Mouse (Mus musculus) liver, embryonic 15.5 days (tissue): ENCODE measurements at regions not wholly inside any gene's neighbourhood (a gene's known extent, or its start where the extent isn't known, plus 50 kb on each side); places are given as distances from the start of the nearest gene placed in this dataset.
"Not testable (repeated sequence)": the region's sequence is repeated elsewhere in the genome, so short reads cannot be mapped to it uniquely, and the experiment has no call there.

ENCODE experiments used
- ATAC-seq: fragments of 200-750 bp; cut with Nextera tagmentation; 2 replicates; pipeline ENCODE4 v1.8.0; 2017; ENCODE audit warnings: moderate number of reproducible peaks, mild to moderate bottlenecking, moderate library complexity; ENCODE audit not compliant: insufficient read depth
- H3K27ac ChIP-seq: fragments of 300-500 bp; sonication (generic); replicated peaks from 2 replicates; pipeline ENCODE4 v1.5.1; 2015; ENCODE audit warnings: mild to moderate bottlenecking, inconsistent platforms
- H3K27me3 ChIP-seq: fragments of 300-500 bp; sonication (generic); 2 replicates; pipeline ENCODE4 v1.6.1; 2015; ENCODE audit warnings: mild to moderate bottlenecking, inconsistent platforms
- H3K36me3 ChIP-seq: fragments of 300-500 bp; sonication (generic); replicated peaks from 2 replicates; pipeline ENCODE4 v1.6.1; 2015; ENCODE audit warnings: moderate library complexity, mild to moderate bottlenecking, inconsistent platforms
- H3K4me1 ChIP-seq: fragments of 300-500 bp; sonication (generic); replicated peaks from 2 replicates; pipeline ENCODE4 v1.6.1; 2015; ENCODE audit warnings: inconsistent platforms
- H3K4me2 ChIP-seq: fragments of 300-500 bp; sonication (generic); 2 replicates; pipeline ENCODE4 v1.6.1; 2015; ENCODE audit warnings: moderate library complexity, mild to moderate bottlenecking, inconsistent platforms
- H3K4me3 ChIP-seq: fragments of 300-500 bp; sonication (generic); replicated peaks from 2 replicates; pipeline ENCODE4 v1.5.1; 2015; ENCODE audit warnings: mild to moderate bottlenecking, inconsistent platforms
- H3K9ac ChIP-seq: fragments of 300-500 bp; sonication (generic); 2 replicates; pipeline ENCODE4 v1.6.1; 2015; ENCODE audit warnings: moderate library complexity, mild to moderate bottlenecking, inconsistent platforms
- H3K9me3 ChIP-seq: fragments of 300-500 bp; sonication (generic); replicated peaks from 2 replicates; pipeline ENCODE4 v1.6.1; 2016; ENCODE audit warnings: inconsistent platforms
- WGBS: fragments of 180-500 bp; shearing (Covaris S2); methylation state at CpG from one replicate; pipeline ENCODE4 v1.1.7; 2015; ENCODE audit warnings: mixed read lengths; ENCODE audit not compliant: insufficient replicate concordance; 5-methylcytosine and 5-hydroxymethylcytosine counted together

- Histone ChIP-seq H3K4me2 (no peak overlapping the region), H3K4me3 (no peak overlapping the region), H3K27ac (no peak overlapping the region), H3K9ac (no peak overlapping the region), H3K36me3 (no peaks in the 10 kb centered on the region), H3K9me3 (no peaks in the 10 kb centered on the region), H3K27me3 (no peaks in the 10 kb centered on the region), H3K4me1 (no peaks in the 10 kb centered on the region)
- ATAC-seq, result no peak
- whole genome bisulfite sequencing, result 67% methylated on average over 2 of the region's 2 CpGs
Observed at GRCm38 (mm10) chr2:64440961-64441360, 343.1 kb upstream of the Fign start.

- H3K4me3 ChIP-seq, H3K4me1 ChIP-seq, H3K4me2 ChIP-seq, H3K9me3 ChIP-seq, H3K36me3 ChIP-seq, ATAC-seq, H3K9ac ChIP-seq, H3K27ac ChIP-seq, H3K27me3 ChIP-seq: not testable (repeated sequence)
Observed at GRCm38 (mm10) chr2:64417129-64417528, 319.3 kb upstream of the Fign start.

GRCm38 (mm10) chr2:64413846-64414245, 316.0 kb upstream of the Fign start:
- Histone ChIP-seq H3K9ac (no peak overlapping the region), H3K4me2 (no peak overlapping the region), H3K9me3 (no peaks in the 10 kb centered on the region), H3K27ac (no peak overlapping the region), H3K27me3 (no peaks in the 10 kb centered on the region), H3K36me3 (no peaks in the 10 kb centered on the region), H3K4me1 (no peaks in the 10 kb centered on the region), H3K4me3 (no peak overlapping the region)
- no peak for ATAC-seq
- 38% methylated on average over 1 of the region's 1 CpGs for WGBS

GRCm38 (mm10) chr2:64413263-64413662, 315.4 kb upstream of the Fign start:
- H3K4me2 ChIP-seq, result no peak overlapping the region
- no peaks in the 10 kb centered on the region for H3K9me3 ChIP-seq
- no peak overlapping the region for H3K4me3 ChIP-seq
- no peaks in the 10 kb centered on the region for H3K36me3 ChIP-seq
- H3K4me1 ChIP-seq, result no peaks in the 10 kb centered on the region
- H3K9ac ChIP-seq, result no peak overlapping the region
- no peak for ATAC-seq
- H3K27ac ChIP-seq, result no peak overlapping the region
- no peaks in the 10 kb centered on the region for H3K27me3 ChIP-seq

GRCm38 (mm10) chr2:64395946-64396345, 298.1 kb upstream of the Fign start:
- no peaks in the 10 kb centered on the region for H3K9me3 ChIP-seq
- no peaks in the 10 kb centered on the region for H3K27me3 ChIP-seq
- H3K4me3 ChIP-seq, result no peak overlapping the region
- H3K27ac ChIP-seq, result no peak overlapping the region
- 64% methylated on average over 4 of the region's 4 CpGs for WGBS
- H3K4me1 ChIP-seq, result no peaks in the 10 kb centered on the region
- no peak for ATAC-seq
- no peak overlapping the region for H3K9ac ChIP-seq
- no peak overlapping the region for H3K4me2 ChIP-seq
- no peaks in the 10 kb centered on the region for H3K36me3 ChIP-seq

- Histone ChIP-seq H3K4me2 (no peak overlapping the region), H3K9ac (no peak overlapping the region), H3K36me3 (no peaks in the 10 kb centered on the region), H3K9me3 (no peaks in the 10 kb centered on the region), H3K27ac (no peak overlapping the region), H3K4me3 (no peak overlapping the region), H3K4me1 (no peaks in the 10 kb centered on the region), H3K27me3 (no peaks in the 10 kb centered on the region)
- 61% methylated on average over 11 of the region's 11 CpGs for WGBS
- ATAC-seq, result no peak
Observed at GRCm38 (mm10) chr2:64394619-64395294, 296.9 kb upstream of the Fign start.

GRCm38 (mm10) chr2:64394199-64394598, 296.4 kb upstream of the Fign start:
- Histone ChIP-seq H3K9me3 (no peaks in the 10 kb centered on the region), H3K4me1 (no peaks in the 10 kb centered on the region), H3K9ac (no peak overlapping the region), H3K27ac (no peak overlapping the region), H3K4me3 (no peak overlapping the region), H3K4me2 (no peak overlapping the region), H3K36me3 (no peaks in the 10 kb centered on the region), H3K27me3 (no peaks in the 10 kb centered on the region)
- no peak for ATAC-seq
- 66% methylated on average over 8 of the region's 8 CpGs for WGBS

- Histone ChIP-seq H3K36me3 (no peaks in the 10 kb centered on the region), H3K4me1 (no peaks in the 10 kb centered on the region), H3K4me2 (no peak overlapping the region), H3K27ac (no peak overlapping the region), H3K9ac (no peak overlapping the region), H3K27me3 (no peaks in the 10 kb centered on the region), H3K9me3 (no peaks in the 10 kb centered on the region), H3K4me3 (no peak overlapping the region)
- 55% methylated on average over 2 of the region's 2 CpGs for WGBS
- ATAC-seq, result no peak
Observed at GRCm38 (mm10) chr2:64369791-64370190, 272.0 kb upstream of the Fign start.

- Histone ChIP-seq H3K27ac (no peak overlapping the region), H3K4me2 (no peak overlapping the region), H3K4me1 (no peaks in the 10 kb centered on the region), H3K36me3 (no peaks in the 10 kb centered on the region), H3K9me3 (no peaks in the 10 kb centered on the region), H3K9ac (no peak overlapping the region), H3K27me3 (no peaks in the 10 kb centered on the region), H3K4me3 (no peak overlapping the region)
- ATAC-seq, result no peak
- WGBS, result 79% methylated on average over 7 of the region's 7 CpGs
Observed at GRCm38 (mm10) chr2:64367188-64367587, 269.4 kb upstream of the Fign start.

- H3K27me3 ChIP-seq, result no peaks in the 10 kb centered on the region
- no peak overlapping the region for H3K4me3 ChIP-seq
- no peak for ATAC-seq
- no peak overlapping the region for H3K27ac ChIP-seq
- H3K9me3 ChIP-seq, result no peaks in the 10 kb centered on the region
- H3K4me2 ChIP-seq, result no peak overlapping the region
- H3K4me1 ChIP-seq, result no peaks in the 10 kb centered on the region
- no peaks in the 10 kb centered on the region for H3K36me3 ChIP-seq
- 72% methylated on average over 5 of the region's 5 CpGs for WGBS
- H3K9ac ChIP-seq, result no peak overlapping the region
Observed at GRCm38 (mm10) chr2:64366528-64366927, 268.7 kb upstream of the Fign start.

GRCm38 (mm10) chr2:64356286-64356685, 258.4 kb upstream of the Fign start:
- ATAC-seq, result no peak

GRCm38 (mm10) chr2:64325499-64325898, 227.7 kb upstream of the Fign start:
- ATAC-seq, result no peak
- H3K36me3 ChIP-seq, result no peaks in the 10 kb centered on the region

More at GRCm38 (mm10) chr2:64356286-64356685, 258.4 kb upstream of the Fign start:
- Histone ChIP-seq H3K4me2 (no peak overlapping the region), H3K4me3 (no peak overlapping the region), H3K36me3 (no peaks in the 10 kb centered on the region), H3K9ac (no peak overlapping the region), H3K4me1 (no peaks in the 10 kb centered on the region), H3K27me3 (no peaks in the 10 kb centered on the region), H3K27ac (no peak overlapping the region), H3K9me3 (no peaks in the 10 kb centered on the region)
- WGBS, result 85% methylated on average over 4 of the region's 4 CpGs

More at GRCm38 (mm10) chr2:64325499-64325898, 227.7 kb upstream of the Fign start:
- Histone ChIP-seq H3K4me2 (no peak overlapping the region), H3K4me3 (no peak overlapping the region), H3K27me3 (no peaks in the 10 kb centered on the region), H3K9me3 (no peaks in the 10 kb centered on the region), H3K9ac (no peak overlapping the region), H3K4me1 (no peaks in the 10 kb centered on the region), H3K27ac (no peak overlapping the region)
- 50% methylated on average over 2 of the region's 2 CpGs for WGBS
